Mouse (Mus musculus): ENCODE data around the gene Crhbp. TPM values are rescaled to one million over a fixed set of nuclear protein-coding genes. Genes with fewer than 3 reads are reported as not detected.

The Crhbp gene
- polyA plus RNA-seq, 1 experiment from 2014 or later = 1.4 TPM

DNA sequence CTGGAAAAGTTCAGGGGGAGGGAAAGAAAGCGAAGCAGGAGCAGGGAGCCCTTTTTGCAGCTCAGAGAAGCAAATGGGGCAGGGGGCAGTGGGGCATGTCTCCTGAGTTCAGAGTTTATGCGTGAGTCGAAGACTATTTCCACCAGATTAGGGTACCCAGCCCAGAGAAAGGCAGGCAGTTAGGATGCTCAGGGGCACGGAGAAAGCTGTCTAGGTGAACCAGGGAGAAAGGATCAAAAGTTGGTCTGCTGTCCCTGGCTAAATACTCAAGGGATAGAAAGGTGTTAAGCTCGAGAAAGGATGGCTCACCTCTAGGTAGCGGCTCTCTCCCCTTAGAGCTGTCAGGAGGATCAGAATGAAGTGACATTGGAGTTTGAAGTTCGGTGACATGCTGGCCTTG, 433 bp downstream of the Crhbp start:
- Histone ChIP-seq H3K4me3 (peak overlapping the region; percentile 62), H3K9me3 (no peaks in the 10 kb centered on the region), H3K36me3 (replicated peaks) (no peaks in the 10 kb centered on the region), H3K27ac (replicated peaks) (no peak overlapping the region; the same call in 1 of the 2 replicates), H3K4me1 (peaks cover 18% of the 10 kb centered on the region), H3K27me3 (replicated peaks; ENCODE audit: low read depth, poor library complexity, severe bottlenecking) (peaks cover 52% of the 10 kb centered on the region)
- WGBS = 16% methylated on average over 7 of the region's 7 CpGs
- DNase-seq (ENCODE audit: low spot score) = peak; percentile 18

- H3K4me3 ChIP-seq = peak overlapping the region; percentile 62
- H3K4me1 ChIP-seq = peaks cover 18% of the 10 kb centered on the region
- H3K9me3 ChIP-seq = no peaks in the 10 kb centered on the region
- 1% methylated on average over 46 of the region's 46 CpGs for WGBS
- peaks cover 52% of the 10 kb centered on the region for H3K27me3 ChIP-seq (replicated peaks; ENCODE audit: low read depth, poor library complexity, severe bottlenecking)
- peak; percentile 69 for DNase-seq (ENCODE audit: low spot score)
- no peaks in the 10 kb centered on the region for H3K36me3 ChIP-seq (replicated peaks)
- peak overlapping the region; percentile 51; the same call in 1 of the 2 replicates for H3K27ac ChIP-seq (replicated peaks)
Observed at GRCm38 (mm10) chr13:95443376-95444233, 1.1 kb downstream of the Crhbp start.

GRCm38 (mm10) chr13:95442901-95443300, 1.8 kb downstream of the Crhbp start:
- Histone ChIP-seq H3K4me1 (peaks cover 18% of the 10 kb centered on the region), H3K27me3 (replicated peaks; ENCODE audit: low read depth, poor library complexity, severe bottlenecking) (peaks cover 56% of the 10 kb centered on the region), H3K27ac (replicated peaks) (no peak overlapping the region), H3K4me3 (peak overlapping the region; percentile 62; the same call in 1 of the 2 replicates), H3K36me3 (replicated peaks) (no peaks in the 10 kb centered on the region), H3K9me3 (no peaks in the 10 kb centered on the region)
- DNase-seq (ENCODE audit: low spot score) = no peak
- WGBS = 23% methylated on average over 4 of the region's 4 CpGs

DNA sequence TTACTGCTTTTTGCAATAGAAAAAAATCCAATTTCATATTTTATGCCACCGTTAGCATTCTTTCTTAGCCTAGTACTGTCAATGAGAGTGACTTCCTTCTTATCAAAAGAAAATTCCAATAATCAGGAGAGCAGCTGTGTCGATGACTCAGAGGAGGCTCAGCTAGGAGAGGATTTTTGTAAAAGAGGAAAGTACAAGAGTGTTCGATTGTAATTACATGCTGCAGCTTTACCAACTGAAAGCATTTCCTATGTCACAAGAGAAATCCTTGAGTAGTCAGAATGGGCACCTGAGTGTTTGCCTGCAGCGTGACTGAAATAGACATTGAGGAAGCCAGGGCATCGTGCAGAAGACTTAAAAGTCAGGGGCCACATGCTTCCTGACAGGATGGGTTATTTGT, 5.2 kb downstream of the Crhbp start:
- Histone ChIP-seq H3K4me3 (no peak overlapping the region), H3K9me3 (no peaks in the 10 kb centered on the region), H3K27me3 (replicated peaks; ENCODE audit: low read depth, poor library complexity, severe bottlenecking) (peaks cover 39% of the 10 kb centered on the region), H3K4me1 (peaks cover 18% of the 10 kb centered on the region), H3K27ac (replicated peaks) (no peak overlapping the region), H3K36me3 (replicated peaks) (no peaks in the 10 kb centered on the region)
- no peak for DNase-seq (ENCODE audit: low spot score)
- 85% methylated on average over 5 of the region's 5 CpGs for WGBS

- Histone ChIP-seq H3K4me3 (no peak overlapping the region), H3K36me3 (replicated peaks) (no peaks in the 10 kb centered on the region), H3K27me3 (replicated peaks; ENCODE audit: low read depth, poor library complexity, severe bottlenecking) (no peaks in the 10 kb centered on the region), H3K9me3 (no peaks in the 10 kb centered on the region), H3K4me1 (peaks cover 4% of the 10 kb centered on the region; the same call in 1 of the 2 replicates), H3K27ac (replicated peaks) (no peak overlapping the region)
- DNase-seq (ENCODE audit: low spot score) = no peak
- WGBS = 82% methylated on average over 10 of the region's 10 CpGs
Observed at GRCm38 (mm10) chr13:95431760-95432159, 13.0 kb downstream of the Crhbp start.

- Histone ChIP-seq H3K4me1 (peaks cover 4% of the 10 kb centered on the region; the same call in 1 of the 2 replicates), H3K9me3 (no peaks in the 10 kb centered on the region), H3K36me3 (replicated peaks) (no peaks in the 10 kb centered on the region), H3K27me3 (replicated peaks; ENCODE audit: low read depth, poor library complexity, severe bottlenecking) (no peaks in the 10 kb centered on the region), H3K4me3 (no peak overlapping the region), H3K27ac (replicated peaks) (no peak overlapping the region)
- 93% methylated on average over 3 of the region's 3 CpGs for WGBS
- DNase-seq (ENCODE audit: low spot score) = no peak
Observed at GRCm38 (mm10) chr13:95427499-95427898, 17.2 kb downstream of the Crhbp start.

DNA sequence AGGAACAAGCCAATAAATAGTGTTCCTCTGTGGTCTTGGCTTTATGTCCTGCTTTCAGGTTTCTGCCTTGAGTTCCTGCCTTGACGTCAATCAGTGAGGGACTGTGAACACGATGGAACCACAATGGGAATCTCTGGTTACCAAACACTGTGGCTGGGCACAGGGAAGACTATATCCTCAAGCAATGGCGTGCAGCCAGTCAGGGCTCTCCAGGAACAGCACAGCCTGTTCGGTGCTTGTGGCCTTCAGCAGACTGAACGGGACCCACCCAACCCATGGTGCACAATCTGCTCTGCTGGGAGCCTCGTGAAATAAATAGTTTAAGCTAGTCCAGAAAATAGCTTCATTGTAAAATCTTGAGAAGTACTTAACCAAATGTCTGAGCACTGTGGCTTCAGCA, 18.3 kb downstream of the Crhbp start:
- Histone ChIP-seq H3K36me3 (replicated peaks) (no peaks in the 10 kb centered on the region), H3K9me3 (no peaks in the 10 kb centered on the region), H3K4me3 (no peak overlapping the region), H3K27ac (replicated peaks) (no peak overlapping the region), H3K4me1 (peaks cover 4% of the 10 kb centered on the region; the same call in 1 of the 2 replicates), H3K27me3 (replicated peaks; ENCODE audit: low read depth, poor library complexity, severe bottlenecking) (no peaks in the 10 kb centered on the region)
- WGBS = 81% methylated on average over 6 of the region's 6 CpGs
- no peak for DNase-seq (ENCODE audit: low spot score)

DNA sequence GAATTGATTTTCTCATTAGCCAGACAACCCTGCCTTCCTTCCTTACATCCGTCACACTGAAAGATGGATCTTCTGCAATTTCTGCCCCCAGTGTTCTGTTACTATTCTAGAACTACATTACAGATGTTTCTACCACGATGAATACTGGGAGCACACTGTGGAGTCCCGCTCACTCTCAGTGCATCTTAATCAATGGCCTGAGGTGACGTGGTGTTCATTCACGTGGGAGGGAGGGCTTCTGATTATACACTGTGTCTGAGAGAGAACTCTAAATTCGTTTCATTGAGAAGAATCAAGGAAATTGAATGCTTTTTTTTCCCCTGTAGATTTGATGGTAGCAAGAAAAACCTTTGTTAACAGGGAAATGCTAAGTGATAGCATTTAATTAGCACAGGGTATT, 19.2 kb downstream of the Crhbp start:
- H3K9me3 ChIP-seq = no peaks in the 10 kb centered on the region
- no peaks in the 10 kb centered on the region for H3K36me3 ChIP-seq (replicated peaks)
- H3K4me1 ChIP-seq = peaks cover 4% of the 10 kb centered on the region; the same call in 1 of the 2 replicates
- H3K4me3 ChIP-seq = no peak overlapping the region
- no peaks in the 10 kb centered on the region for H3K27me3 ChIP-seq (replicated peaks; ENCODE audit: low read depth, poor library complexity, severe bottlenecking)
- no peak for DNase-seq (ENCODE audit: low spot score)
- WGBS = 65% methylated on average over 6 of the region's 6 CpGs
- no peak overlapping the region for H3K27ac ChIP-seq (replicated peaks)

GRCm38 (mm10) chr13:95424932-95425331, 19.8 kb downstream of the Crhbp start:
- H3K4me3 ChIP-seq = no peak overlapping the region
- 83% methylated on average over 7 of the region's 7 CpGs for WGBS
- H3K4me1 ChIP-seq = peaks cover 4% of the 10 kb centered on the region; the same call in 1 of the 2 replicates
- H3K27ac ChIP-seq (replicated peaks) = no peak overlapping the region
- DNase-seq (ENCODE audit: low spot score) = no peak
- H3K27me3 ChIP-seq (replicated peaks; ENCODE audit: low read depth, poor library complexity, severe bottlenecking) = no peaks in the 10 kb centered on the region
- no peaks in the 10 kb centered on the region for H3K36me3 ChIP-seq (replicated peaks)
- H3K9me3 ChIP-seq = no peaks in the 10 kb centered on the region

DNA sequence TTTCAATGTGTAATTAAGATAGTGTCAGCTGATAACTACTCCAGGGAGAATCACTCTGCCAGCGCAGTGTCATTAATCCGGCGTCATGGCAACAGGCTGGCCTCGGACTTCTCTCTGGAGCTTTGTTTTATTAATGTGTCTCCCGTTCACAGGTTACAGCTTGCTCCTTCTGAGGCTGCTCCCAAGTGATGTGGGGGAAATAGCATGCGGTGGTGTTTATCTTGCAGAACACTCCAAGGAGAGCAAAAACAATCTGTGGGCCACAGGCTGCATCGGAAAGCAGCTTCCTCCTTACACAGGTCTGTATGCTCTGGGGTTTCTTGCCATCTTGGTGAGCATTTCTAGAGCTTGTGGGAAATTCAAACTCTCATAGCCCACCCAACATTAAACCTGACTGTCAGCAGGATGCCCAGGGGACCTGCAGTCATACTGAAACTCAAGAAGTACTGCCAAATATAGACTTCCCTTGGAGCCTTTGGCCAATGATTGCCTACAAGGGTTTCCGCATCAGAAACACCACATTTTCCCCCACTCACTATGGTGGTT, 25.4 kb downstream of the Crhbp start:
- H3K27me3 ChIP-seq (replicated peaks; ENCODE audit: low read depth, poor library complexity, severe bottlenecking) = no peaks in the 10 kb centered on the region
- peak; percentile 33 for DNase-seq (ENCODE audit: low spot score)
- 45% methylated on average over 8 of the region's 8 CpGs for WGBS
- H3K4me1 ChIP-seq = peaks cover 13% of the 10 kb centered on the region
- H3K36me3 ChIP-seq (replicated peaks) = no peaks in the 10 kb centered on the region
- H3K9me3 ChIP-seq = no peaks in the 10 kb centered on the region
- no peak overlapping the region for H3K27ac ChIP-seq (replicated peaks)
- no peak overlapping the region for H3K4me3 ChIP-seq

DNA sequence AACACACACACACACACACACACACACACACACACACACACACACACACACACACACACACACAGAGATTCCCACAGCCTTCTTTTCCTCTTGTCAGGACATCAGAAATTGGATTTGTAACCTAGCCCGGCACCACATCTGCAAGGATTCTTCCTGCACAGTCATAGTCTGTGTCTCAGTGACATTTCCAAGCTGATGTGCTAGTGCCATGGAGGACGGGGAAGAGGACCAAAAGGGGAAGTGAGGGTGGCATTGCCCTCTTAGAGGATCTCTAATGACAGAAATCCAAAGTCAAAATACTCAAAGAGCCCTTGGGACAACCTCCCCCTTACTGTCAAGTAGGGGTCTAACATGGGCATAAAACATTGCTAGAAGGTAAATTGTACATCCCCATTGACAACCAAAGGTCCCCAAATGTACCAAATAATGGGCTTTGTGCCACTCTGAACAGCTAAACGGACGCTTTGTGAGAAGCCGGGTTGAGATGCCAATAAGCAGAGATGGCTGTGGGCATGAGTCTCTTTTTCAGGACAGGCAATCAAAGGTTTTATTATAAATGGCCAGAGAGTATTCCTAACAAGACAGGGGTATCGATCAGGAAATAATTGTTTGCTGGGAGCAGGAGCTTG, 26.0 kb downstream of the Crhbp start:
- DNase-seq (ENCODE audit: low spot score) = no peak
- no peak overlapping the region for H3K4me3 ChIP-seq
- peaks cover 13% of the 10 kb centered on the region for H3K4me1 ChIP-seq
- H3K27me3 ChIP-seq (replicated peaks; ENCODE audit: low read depth, poor library complexity, severe bottlenecking) = no peaks in the 10 kb centered on the region
- H3K36me3 ChIP-seq (replicated peaks) = no peaks in the 10 kb centered on the region
- H3K27ac ChIP-seq (replicated peaks) = no peak overlapping the region
- no peaks in the 10 kb centered on the region for H3K9me3 ChIP-seq
- 66% methylated on average over 6 of the region's 6 CpGs for WGBS

DNA sequence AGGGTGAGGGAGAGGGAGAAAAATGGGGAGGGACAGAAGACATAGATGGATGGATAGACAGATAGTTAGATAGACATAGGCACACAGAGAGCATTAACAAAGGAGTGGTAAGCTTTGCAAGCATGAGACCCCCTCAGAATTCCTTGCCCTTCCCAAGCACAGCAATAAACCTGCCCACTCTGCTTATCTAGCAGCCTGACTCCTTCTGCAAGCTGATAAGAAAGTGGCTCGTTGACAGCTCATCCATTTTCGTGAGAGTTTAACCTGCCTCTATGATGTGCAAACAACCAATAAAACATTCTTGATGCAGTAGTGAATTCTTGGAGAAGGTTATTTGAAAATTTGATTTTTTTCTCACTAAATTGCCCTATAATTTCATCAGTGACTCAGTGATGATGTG, 32.5 kb downstream of the Crhbp start:
- no peak for DNase-seq (ENCODE audit: low spot score)
- Histone ChIP-seq H3K4me1 (no peaks in the 10 kb centered on the region), H3K27ac (replicated peaks) (no peak overlapping the region), H3K27me3 (replicated peaks; ENCODE audit: low read depth, poor library complexity, severe bottlenecking) (no peaks in the 10 kb centered on the region), H3K36me3 (replicated peaks) (no peaks in the 10 kb centered on the region), H3K9me3 (no peaks in the 10 kb centered on the region), H3K4me3 (no peak overlapping the region)
- WGBS = 69% methylated on average over 2 of the region's 2 CpGs

All from embryonic facial prominence, embryonic 10.5 days (tissue).